In the genomic region with DNA sequence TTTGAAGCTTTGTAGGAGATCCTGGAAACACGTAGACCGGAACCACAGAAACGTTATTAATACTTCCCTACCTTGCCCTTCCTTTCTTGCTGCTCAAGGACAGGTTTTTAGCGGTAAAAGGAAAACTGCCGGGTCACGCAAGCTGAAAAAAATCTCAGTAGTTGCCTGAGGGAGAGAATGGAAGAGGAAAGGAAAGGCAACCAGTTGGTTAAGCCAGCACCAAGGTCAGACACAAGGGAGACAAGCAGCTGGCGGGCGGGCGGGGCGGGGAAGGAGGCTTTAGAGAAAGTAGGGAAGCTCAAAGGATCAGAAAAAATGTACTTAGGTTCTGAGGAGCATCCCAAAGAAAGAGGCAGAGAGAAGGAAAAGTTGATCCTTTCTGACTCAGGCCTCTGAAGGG, we compare ENCODE assay signal across 16 mouse cellular contexts.
"Had no signal": no experiment of that assay in that cellular context is flagged by ENCODE, and none has a peak within 500 bp of the region (broad histone marks: within the 10 kb centered on the region; RNA-seq: fewer than 3 reads in every experiment).

No protein-coding gene starts in this region.

- H3K27ac ChIP-seq: midbrain, embryonic 10.5 days; midbrain, embryonic 12.5 days; neural tube, embryonic 13.5 days had no signal

- H3K4me1 ChIP-seq: midbrain, embryonic 10.5 days had no signal

- H3K4me3 ChIP-seq: midbrain, embryonic 10.5 days; midbrain, embryonic 12.5 days; myocyte; neural tube, embryonic 13.5 days had no signal

- H3K9me3 ChIP-seq: midbrain, embryonic 10.5 days; midbrain, embryonic 12.5 days; neural tube, embryonic 13.5 days had no signal

- H3K9ac ChIP-seq: lung, embryonic 14.5 days; midbrain, embryonic 12.5 days; neural tube, embryonic 13.5 days had no signal

- H3K27me3 ChIP-seq: midbrain, embryonic 12.5 days; neural tube, embryonic 13.5 days had no signal

- DNase-seq: lung, adult 18-20 months; lung, embryonic 14.5 days; lung, postnatal 10 days; lung, postnatal 4 days; midbrain, embryonic 14.5 days; right cerebral cortex, adult 18-20 months; right cerebral cortex, postnatal 25 days; right cerebral cortex, postnatal 4 days; spleen, adult 18-20 months; thymus, adult 2 months; thymus, postnatal 25 days; thymus, postnatal 4 days had no signal
